Mouse (Mus musculus) granulocyte monocyte progenitor cell, adult 5-6 weeks (primary cell): ENCODE measurements around the gene Klf6. TPM values are rescaled to one million over a fixed set of nuclear protein-coding genes. Genes with fewer than 3 reads are reported as not detected.

Experiments used
- ATAC-seq: replicated peaks from 2 replicates; pipeline ENCODE4 v1.8.0; 2016; ENCODE audit warnings: mild to moderate bottlenecking, moderate TSS enrichment, inconsistent platforms; ENCODE audit not compliant: poor library complexity, severe bottlenecking
- total RNA-seq, 2 experiments: library from RNA; stranded (forward) in 1 of 2; stranded (reverse) in 1 of 2; fragments of 200-712, 200-1000 nt in 1 of 2; fragments of >200 nt in 1 of 2; fragmentation: Nextera tagmentation in 1 of 2; gene quantifications; 2 replicates each; pipeline ENCODE4 v1.2.3; 2014 to 2017

Klf6 gene
- total RNA-seq, 2 experiments from 2014 or later, result 11.3 to 59.3 TPM

- ATAC-seq, result no peak
These were observed 1.5 kb downstream of the Klf6 start for GRCm38 (mm10) chr13:5862626-5863407.

DNA sequence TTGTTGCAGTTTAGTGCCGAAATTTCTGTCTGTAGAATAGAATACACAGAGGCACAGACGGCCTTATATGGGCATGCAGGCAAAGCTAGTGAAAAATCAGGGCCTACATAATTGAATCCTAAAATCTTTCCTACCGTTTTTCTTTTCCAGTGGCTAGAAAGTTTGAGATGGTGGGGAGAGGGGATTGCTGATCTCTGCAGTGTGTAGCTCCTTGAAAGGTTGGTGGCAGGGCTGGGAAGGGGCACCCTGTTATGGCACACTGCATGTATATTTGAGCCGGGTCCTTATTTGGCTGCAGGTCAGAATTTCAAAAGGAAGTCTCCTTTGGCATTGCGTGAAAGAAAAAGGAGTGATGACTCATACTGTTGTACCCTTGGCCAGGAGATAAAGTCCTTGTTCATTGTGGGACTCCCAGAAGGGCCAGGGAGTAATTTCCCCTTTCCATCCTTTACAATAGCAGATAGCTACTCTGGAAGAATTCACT is 2.2 kb downstream of the Klf6 start:
- ATAC-seq, result peak; percentile 13

DNA sequence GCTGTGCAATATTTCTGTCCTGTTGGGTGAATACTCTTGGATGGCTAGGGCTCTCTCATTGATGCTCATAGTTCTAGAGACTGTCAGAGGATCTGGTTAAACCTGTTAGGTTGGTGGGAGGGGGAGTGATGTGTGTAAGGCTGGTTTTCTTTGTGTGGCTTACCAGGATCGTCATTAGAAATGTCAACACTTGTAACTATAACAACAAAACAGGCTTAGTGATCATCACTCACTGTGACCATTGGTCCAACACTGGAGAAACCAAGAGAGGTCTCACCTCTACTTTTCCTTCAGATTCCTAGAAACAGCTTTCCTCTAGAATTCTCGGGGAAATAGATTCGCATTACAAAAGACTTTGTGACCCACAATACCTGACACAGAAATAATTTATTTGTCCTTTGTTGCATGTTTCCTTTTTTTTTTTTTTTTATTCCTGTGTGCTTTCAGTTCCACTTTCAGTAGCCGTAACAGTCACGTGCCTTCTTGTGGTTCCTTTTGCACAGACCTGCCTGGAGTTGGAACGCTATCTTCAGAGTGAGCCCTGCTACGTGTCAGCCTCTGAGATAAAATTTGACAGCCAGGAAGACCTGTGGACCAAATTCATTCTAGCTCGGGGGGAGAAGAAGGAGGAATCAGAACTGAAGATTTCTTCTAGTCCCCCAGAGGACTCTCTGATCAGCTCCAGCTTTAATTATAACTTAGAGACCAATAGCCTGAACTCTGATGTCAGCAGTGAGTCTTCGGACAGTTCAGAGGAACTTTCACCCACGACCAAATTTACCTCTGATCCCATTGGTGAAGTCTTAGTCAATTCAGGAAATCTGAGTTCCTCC is 3.2 kb downstream of the Klf6 start:
- ATAC-seq, result peak; percentile 10

DNA sequence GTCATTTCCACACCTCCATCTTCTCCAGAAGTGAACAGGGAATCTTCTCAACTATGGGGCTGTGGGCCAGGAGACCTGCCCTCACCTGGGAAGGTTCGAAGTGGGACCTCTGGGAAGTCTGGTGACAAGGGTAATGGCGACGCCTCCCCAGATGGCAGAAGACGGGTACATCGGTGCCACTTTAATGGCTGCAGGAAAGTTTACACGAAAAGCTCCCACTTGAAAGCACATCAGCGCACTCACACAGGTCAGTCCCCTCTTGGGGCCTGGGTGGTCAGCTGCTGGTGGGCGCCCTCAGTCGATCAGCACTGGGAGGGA is 3.8 kb downstream of the Klf6 start:
- ATAC-seq, result no peak

DNA sequence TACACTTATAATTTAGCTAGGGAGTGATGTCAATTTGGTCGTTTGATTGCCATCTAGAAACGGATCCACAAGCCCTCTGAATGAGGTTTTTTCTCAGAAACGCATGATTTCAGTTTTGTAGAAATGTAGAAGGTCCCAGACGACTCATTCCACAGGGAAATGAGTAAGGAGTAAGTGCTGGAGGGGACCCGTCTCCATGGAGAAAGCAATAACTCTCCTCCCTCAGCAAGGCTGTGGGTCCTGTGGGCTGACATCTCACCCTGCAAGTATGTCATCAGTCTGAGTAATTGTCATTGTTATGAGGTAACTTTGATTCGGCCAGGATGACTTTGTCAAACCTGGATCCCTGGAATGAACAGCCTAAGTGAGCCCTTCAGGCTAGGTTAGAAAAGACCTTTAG is 4.8 kb downstream of the Klf6 start:
- ATAC-seq, result no peak

DNA sequence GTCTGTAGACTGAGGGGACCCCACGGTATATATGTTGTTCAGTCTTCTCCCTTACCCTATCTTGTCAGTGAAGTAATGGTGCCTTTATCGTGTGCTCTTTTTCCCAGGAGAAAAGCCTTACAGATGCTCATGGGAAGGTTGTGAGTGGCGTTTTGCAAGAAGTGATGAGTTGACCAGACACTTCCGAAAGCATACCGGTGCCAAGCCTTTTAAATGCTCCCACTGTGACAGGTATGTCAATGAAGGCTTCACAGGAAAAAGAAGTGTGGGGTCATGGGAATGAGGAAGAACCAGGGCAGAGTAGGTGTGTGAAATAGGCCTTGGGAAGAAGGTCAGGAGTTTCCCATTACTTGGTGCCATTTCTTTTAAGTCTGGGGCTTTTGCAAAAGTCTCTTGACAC is 5.2 kb downstream of the Klf6 start:
- ATAC-seq, result no peak

- no peak for ATAC-seq
These were observed 7.1 kb downstream of the Klf6 start for GRCm38 (mm10) chr13:5868376-5868775.

- ATAC-seq, result no peak
These were observed 8.2 kb downstream of the Klf6 start for GRCm38 (mm10) chr13:5869433-5869832.

GRCm38 (mm10) chr13:5869842-5870241 is 8.6 kb downstream of the Klf6 start:
- 0 out of 2 replicates have a peak, but pooled peaks have one; percentile 11 for ATAC-seq

- peak; percentile 49 for ATAC-seq
These were observed 9.3 kb downstream of the Klf6 start for GRCm38 (mm10) chr13:5870382-5871272.

DNA sequence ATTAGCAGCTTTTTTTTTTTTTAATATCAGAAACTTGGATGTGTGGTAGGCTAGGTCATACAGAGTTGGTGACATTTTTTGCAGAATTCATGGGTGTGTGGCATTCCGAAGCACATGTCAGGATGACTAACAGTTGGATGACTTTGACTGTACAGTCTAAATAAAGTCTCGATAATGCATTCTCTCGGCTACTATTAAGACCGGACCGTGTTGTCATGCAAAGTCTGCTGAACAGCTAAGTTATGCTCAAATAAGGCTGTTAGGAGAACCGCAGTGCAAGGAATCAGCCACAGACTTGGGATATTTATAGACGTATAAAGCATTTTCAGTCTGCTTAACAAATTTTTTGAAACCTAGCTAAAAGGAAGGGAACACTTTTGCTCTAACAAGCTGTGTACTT is 10.1 kb downstream of the Klf6 start:
- ATAC-seq, result no peak

- peak; percentile 54 for ATAC-seq
These were observed 12.4 kb downstream of the Klf6 start for GRCm38 (mm10) chr13:5873681-5874080.

GRCm38 (mm10) chr13:5875478-5875877 is 14.2 kb downstream of the Klf6 start:
- ATAC-seq, result peak; percentile 80

GRCm38 (mm10) chr13:5878748-5879147 is 17.5 kb downstream of the Klf6 start:
- no peak for ATAC-seq

DNA sequence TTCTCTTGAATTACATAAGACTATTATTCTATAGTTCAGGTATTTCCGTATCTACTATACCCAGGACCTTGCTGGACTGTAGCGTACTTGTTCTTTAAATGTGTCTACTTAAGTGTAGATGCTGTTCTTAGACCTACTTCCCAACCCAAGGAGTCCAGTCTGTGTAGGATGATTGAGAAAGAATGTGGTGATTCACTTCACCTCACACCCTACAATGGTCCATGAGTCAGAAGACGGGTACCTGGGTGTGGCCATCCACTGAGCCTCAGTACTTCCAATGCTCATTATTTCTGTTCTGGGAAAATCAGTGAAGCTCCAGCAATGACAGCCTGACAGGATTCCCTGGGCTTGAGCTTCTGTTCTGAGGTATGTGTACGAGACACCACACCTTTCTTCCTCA is 25.5 kb downstream of the Klf6 start:
- ATAC-seq, result peak; percentile 38

DNA sequence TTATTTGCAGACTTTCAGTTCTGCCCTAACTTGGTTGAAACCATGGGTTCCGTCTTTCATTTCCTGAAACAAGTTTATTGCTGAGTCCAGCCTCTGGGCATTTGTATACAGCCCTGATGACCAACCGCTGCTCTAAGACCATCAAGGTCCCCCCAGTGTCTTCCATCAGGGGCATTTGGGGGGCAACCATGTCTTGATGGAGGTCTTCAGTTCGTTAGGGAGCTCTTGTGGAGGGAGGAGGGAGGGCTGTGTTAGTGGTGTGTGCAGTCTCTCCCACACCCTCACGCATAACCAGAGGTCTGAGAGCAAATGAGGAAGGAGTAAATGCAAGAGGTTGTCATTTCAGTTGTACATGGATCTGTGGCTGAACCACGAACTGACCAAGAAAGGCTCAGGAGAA is 26.9 kb downstream of the Klf6 start:
- peak; percentile 88 for ATAC-seq

DNA sequence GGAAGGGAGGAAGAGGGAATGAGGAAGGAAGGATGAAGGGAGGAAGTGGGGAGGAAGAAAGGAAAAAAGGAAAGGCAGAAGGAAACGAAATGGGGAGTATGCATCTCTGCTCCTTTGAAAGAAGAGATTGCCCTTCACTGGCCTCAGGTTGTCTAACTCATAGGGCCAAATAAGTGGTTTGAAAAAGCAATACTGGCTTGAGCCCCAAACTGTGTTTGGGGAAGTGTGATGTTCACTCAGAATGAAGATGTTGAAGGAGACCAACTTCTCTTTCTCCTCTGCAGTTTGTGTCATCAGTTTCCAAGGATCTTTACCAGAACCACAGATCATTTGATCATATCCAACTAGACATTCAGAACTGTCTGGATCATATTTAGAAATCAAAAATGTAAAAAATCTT is 27.4 kb downstream of the Klf6 start:
- ATAC-seq, result peak; percentile 63

DNA sequence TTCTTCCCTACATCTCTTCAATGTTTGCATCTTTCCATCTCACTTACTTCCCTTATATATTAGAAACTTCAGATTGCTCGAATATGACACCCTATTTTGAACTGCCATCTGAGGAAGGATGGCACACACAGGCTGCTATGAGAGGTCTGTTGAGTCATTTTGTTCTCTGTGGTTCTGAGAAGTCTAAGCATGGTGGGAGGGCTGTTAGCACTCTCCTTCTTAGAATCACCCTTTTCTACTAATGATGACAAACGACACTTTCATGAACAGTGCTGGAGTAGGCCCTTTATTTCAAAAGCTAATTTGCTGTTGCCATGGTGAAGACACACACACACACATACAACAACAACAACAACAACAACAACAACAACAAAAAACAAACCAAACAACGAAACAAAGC is 28.8 kb downstream of the Klf6 start:
- ATAC-seq, result no peak

DNA sequence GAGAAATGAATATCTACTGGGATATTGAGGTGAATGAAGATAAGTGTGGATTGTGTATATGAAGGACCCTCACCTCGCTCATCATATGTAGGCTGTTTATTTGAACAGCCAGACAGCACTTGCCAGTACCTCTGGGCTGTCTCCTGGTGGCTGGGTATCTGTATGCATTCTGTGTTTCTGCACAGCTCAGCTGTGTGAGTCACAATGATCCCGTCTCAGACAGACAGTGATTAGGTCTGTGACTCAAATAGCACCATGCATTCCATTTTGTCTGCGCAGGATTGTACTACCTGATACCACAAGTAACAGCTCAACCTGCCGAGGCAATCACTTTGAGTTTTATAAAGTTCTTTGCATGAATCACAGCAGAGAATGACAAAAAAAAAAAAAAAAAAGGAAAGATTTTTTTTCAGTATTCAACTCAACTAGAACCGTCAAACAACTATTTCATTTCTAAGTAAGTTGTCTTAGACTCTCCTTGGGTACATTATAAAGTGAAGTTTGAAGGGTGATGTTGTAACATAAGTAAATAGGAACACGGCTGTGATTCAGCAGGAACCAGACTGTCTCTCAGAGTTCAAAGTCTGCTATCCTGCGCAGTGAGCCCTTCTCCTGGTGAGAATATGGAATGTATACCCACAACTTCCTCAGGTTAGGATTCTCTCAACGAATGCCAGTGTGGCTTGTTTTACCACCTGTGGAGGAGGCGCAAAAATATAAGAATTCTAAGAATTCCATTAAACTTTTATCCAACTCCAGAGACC is 31.6 kb downstream of the Klf6 start:
- no peak for ATAC-seq

DNA sequence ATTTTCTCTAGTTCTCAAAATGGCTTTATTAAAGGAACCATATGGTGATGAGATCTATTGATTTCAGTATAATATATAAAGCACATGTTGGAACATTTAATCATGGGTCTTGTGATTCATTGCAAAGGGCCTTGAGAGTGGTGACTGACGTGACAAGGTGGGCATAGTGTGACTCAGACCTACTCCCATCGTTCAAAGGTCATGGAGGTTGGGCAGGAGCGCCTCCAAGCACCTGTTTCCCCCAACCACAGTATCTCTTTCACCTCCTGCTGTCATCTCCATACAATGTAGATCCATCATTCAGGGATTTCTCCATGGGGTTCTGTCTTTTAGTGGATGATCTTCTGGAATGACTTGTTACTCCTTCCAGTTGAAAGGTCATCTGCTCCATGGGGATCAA is 33.6 kb downstream of the Klf6 start:
- ATAC-seq, result no peak
